Mouse (Mus musculus) G1E (cell line): ENCODE data around the gene Parva.

Experiments
- CTCF ChIP-seq: IDR thresholded peaks from 2 replicates; pipeline ENCODE4 v1.5.1; 2012; ENCODE audit warnings: low read depth, low read length, inconsistent platforms, mixed read lengths
- TAL1 ChIP-seq: conservative IDR thresholded peaks from 2 replicates; pipeline ENCODE4 v1.6.1; 2012; ENCODE audit warnings: low read depth, low read length, inconsistent platforms, mixed read lengths

DNA sequence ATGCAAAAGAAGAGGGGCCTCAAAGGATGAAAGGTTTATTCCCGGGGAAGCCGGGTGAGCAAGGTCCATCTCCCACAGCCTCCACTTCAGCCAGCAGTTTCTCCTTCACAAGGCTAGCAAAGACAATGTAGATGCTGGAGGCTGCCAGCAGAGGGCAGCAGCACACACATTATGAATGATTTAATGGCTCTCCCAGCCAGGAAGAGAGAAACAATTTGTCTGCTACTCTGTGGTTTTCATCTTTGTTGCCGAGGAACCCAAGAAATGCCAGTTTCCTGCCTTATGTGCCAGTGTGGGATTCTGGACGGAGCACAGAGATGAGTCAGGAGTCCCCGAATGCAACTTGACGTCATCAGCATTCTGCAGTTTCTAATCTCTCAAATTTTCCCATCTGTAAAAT lies 27.1 kb upstream of the Parva start:
- no peak for TF ChIP-seq TAL1
- TF ChIP-seq CTCF: peak; percentile 60
